Mouse (Mus musculus) telencephalon, adult 2 months (tissue): ENCODE data around the gene Trpm8.

Experiments used
- DNase-seq: peaks from one replicate; pipeline ENCODE4 v3.0.0-alpha.2; 2011; ENCODE audit warnings: low read depth, low spot score

The Trpm8 gene

GRCm38 (mm10) chr1:88301121-88302014 lies 23.9 kb downstream of the Trpm8 start:
- no peak for DNase-seq

GRCm38 (mm10) chr1:88302057-88302740 lies 24.7 kb downstream of the Trpm8 start:
- DNase-seq = no peak

- DNase-seq = no peak
Measured at GRCm38 (mm10) chr1:88303762-88304161, 26.3 kb downstream of the Trpm8 start.

GRCm38 (mm10) chr1:88304261-88304985 lies 27.0 kb downstream of the Trpm8 start:
- DNase-seq = no peak

GRCm38 (mm10) chr1:88305018-88305795 lies 27.7 kb downstream of the Trpm8 start:
- no peak for DNase-seq

- no peak for DNase-seq
Measured at GRCm38 (mm10) chr1:88306543-88306942, 29.1 kb downstream of the Trpm8 start.

GRCm38 (mm10) chr1:88307180-88307579 lies 29.7 kb downstream of the Trpm8 start:
- no peak for DNase-seq

- no peak for DNase-seq
Measured at GRCm38 (mm10) chr1:88309020-88309419, 31.6 kb downstream of the Trpm8 start.

GRCm38 (mm10) chr1:88309905-88310304 lies 32.4 kb downstream of the Trpm8 start:
- DNase-seq = no peak

- no peak for DNase-seq
Measured at GRCm38 (mm10) chr1:88310349-88310748, 32.9 kb downstream of the Trpm8 start.

- DNase-seq = no peak
Measured at GRCm38 (mm10) chr1:88317279-88317678, 39.8 kb downstream of the Trpm8 start.

- DNase-seq = no peak
Measured at GRCm38 (mm10) chr1:88318531-88319060, 41.1 kb downstream of the Trpm8 start.

- peak; percentile 45 for DNase-seq
Measured at GRCm38 (mm10) chr1:88320821-88321395, 43.4 kb downstream of the Trpm8 start.

- no peak for DNase-seq
Measured at GRCm38 (mm10) chr1:88322146-88322545, 44.7 kb downstream of the Trpm8 start.

GRCm38 (mm10) chr1:88323101-88323500 lies 45.6 kb downstream of the Trpm8 start:
- no peak for DNase-seq

- no peak for DNase-seq
Measured at GRCm38 (mm10) chr1:88339481-88339880, 62.0 kb downstream of the Trpm8 start.

GRCm38 (mm10) chr1:88342615-88343014 lies 65.2 kb downstream of the Trpm8 start:
- DNase-seq = no peak

- DNase-seq = peak; percentile 31
Measured at GRCm38 (mm10) chr1:88345580-88345979, 68.1 kb downstream of the Trpm8 start.

- no peak for DNase-seq
Measured at GRCm38 (mm10) chr1:88348496-88349005, 71.1 kb downstream of the Trpm8 start.

- no peak for DNase-seq
Measured at GRCm38 (mm10) chr1:88350761-88351160, 73.3 kb downstream of the Trpm8 start.

GRCm38 (mm10) chr1:88355025-88355424 lies 77.6 kb downstream of the Trpm8 start:
- no peak for DNase-seq
